Mouse (Mus musculus): ENCODE measurements around the gene Fam161a.
A peak's percentile ranks its signal among the peaks of the same experiment; 100 is the strongest.

The Fam161a gene

DNA sequence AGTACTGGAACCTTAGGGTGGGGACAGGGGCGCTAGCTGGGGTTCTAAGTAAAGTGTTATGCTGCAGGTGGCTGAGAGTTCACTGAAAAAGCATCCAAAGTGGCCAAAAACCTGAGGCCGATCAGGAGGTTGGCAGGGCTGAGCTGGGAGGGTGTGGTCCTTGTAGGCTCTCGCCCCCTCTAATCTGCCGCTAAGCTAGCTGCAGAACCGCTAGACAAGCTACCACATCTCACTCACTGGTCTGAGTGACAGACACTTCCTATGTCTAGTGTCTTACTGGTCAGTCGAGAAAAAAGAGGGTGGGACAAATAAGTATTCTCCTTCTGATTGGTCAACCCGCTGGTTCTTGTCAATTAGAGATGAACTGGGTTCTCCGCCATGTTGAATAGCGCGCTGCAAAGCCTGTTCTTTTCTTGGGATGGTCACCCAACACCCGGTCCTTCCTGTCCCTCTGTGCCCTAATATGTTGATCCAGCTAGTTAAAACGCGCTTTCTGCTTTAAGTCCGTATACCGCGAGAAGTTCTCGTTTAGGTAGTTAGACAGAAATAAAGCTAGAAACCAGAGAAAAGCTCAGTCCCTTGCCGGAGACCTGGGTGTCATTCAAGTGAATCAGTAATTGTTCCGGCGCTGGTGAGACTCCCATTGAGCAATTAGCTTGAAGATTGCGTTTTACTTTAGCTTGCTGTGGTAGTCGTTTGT lies at the start of gene Fam161a:
TSS of gene Fam161a (plus strand) at position 51 of the 700 bp plus-strand sequence.
- peak; percentile 71 for DNase-seq (ENCODE audit: low spot score)

- no peak for DNase-seq (ENCODE audit: low spot score)
Observed at GRCm38 (mm10) chr11:22957791-22958374, 49.4 kb upstream of the Fam161a start.

- DNase-seq (ENCODE audit: low spot score) = no peak
Observed at GRCm38 (mm10) chr11:22962101-22962500, 45.2 kb upstream of the Fam161a start.

- DNase-seq (ENCODE audit: low spot score) = no peak
Observed at GRCm38 (mm10) chr11:22964401-22964800, 42.9 kb upstream of the Fam161a start.

GRCm38 (mm10) chr11:22965503-22965902 lies 41.8 kb upstream of the Fam161a start:
- DNase-seq (ENCODE audit: low spot score) = peak; percentile 69

- no peak for DNase-seq (ENCODE audit: low spot score)
Observed at GRCm38 (mm10) chr11:22969486-22969885, 37.8 kb upstream of the Fam161a start.

DNA sequence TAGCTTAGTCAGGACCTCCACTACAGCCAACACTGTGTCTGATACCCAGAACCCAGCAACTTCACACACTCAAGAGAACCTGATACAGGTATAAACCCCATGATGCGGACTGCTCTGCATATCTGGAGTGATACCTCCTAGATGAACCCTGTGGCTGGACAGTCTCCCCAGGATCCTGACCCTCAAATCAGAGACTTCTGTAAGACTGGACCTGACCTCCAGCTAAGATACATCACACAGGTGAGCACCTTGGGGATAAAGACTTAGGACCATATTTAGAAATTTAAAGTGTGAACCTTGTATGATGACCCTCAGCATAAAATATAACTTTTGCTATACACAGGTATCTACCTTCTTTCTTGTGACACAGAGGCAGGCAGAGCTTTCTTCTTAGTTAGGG lies 36.8 kb upstream of the Fam161a start:
- DNase-seq (ENCODE audit: low spot score) = no peak

DNA sequence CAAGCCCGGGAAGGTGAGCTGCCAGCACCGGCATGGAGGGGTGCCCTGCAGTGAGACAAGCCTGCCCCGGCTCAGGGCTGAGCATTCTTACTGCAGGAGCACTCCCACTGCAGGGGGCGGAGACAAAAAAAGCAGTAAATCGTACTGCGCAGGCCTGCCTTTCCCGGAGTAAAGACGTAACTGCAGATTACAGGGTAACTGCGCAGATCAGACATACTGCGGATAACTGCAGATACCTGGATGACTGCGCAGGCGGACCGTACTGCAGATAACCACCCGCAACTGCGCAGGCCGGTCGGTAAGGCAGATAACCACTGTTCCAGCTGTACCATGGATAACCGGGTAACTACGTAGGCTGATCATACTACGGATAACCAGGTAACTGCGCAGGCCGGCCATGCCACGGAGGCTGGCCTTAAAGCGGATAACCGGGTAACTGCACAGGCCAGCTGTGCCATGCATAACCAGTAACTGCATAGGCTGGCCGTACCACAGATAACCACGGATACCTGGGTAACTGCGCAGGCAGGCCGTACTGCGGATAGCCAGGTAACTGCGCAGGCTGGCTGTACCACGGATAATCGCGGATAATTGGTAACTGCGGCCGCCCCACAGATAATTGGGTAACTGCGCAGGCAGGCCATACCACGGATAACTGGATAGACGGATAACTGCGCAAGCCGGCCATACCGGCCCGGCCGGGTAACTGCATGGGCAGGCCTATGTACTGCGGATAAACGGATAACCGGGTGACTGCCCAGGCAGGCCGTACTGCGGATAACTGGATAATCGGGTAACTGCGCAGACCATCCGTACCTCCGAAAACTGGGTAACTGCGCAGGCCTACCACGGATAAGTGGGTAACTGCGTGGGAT lies 35.3 kb upstream of the Fam161a start, which contains the start of gene Zrsr1:
TSS of gene Zrsr1 (plus strand) at position 171 of the 875 bp plus-strand sequence.
- DNase-seq (ENCODE audit: low spot score) = peak; percentile 68

- DNase-seq (ENCODE audit: low spot score) = peak; percentile 90
Observed at GRCm38 (mm10) chr11:22972746-22973526, 34.4 kb upstream of the Fam161a start.

GRCm38 (mm10) chr11:22973599-22973998 lies 33.7 kb upstream of the Fam161a start:
- no peak for DNase-seq (ENCODE audit: low spot score)

DNA sequence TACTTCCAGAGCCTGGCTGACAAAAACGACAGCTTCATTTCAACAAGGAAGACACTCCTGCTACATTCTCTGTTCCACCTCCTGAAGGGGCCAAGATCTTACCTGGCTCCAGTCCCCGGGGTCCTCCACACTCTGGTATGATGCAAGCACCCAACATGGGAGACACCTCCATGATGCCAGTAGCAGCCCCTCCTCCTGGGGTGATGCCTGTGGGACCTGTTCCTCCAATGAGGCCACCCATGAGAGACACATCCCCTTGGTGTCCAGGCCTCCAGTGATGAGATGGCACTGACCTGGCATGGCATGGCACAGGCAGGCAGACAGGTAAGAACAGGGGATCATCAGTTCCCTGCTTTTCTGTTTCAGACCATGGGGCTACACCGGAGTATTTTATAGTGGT lies 29.1 kb upstream of the Fam161a start:
- DNase-seq (ENCODE audit: low spot score) = no peak

- DNase-seq (ENCODE audit: low spot score) = no peak
Observed at GRCm38 (mm10) chr11:22978711-22979110, 28.6 kb upstream of the Fam161a start.

GRCm38 (mm10) chr11:22979221-22979620 lies 28.1 kb upstream of the Fam161a start:
- DNase-seq (ENCODE audit: low spot score) = no peak

DNA sequence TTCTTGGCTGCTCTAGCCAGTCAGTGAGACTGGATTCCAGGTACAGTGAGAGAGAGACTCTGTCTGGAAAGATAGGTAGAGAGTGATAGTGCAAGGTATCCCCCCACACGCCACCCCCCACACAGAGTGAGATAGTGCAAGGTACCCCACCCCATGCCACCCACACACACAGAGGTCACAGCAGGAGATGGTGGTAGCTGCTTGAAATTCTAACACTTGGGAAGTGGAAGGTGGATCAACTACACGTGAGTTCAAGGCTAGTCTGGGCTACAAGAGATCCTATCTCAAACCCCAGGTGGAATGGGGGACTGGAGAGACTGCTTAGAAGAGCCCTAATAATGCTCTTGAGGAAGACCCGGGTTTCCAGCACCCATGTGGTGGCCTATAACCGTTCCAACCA lies 26.3 kb upstream of the Fam161a start:
- no peak for DNase-seq (ENCODE audit: low spot score)

- no peak for DNase-seq (ENCODE audit: low spot score)
Observed at GRCm38 (mm10) chr11:22981543-22981950, 25.8 kb upstream of the Fam161a start.

- peak; percentile 98 for DNase-seq (ENCODE audit: low spot score)
Observed at GRCm38 (mm10) chr11:22981984-22982757, 25.2 kb upstream of the Fam161a start, which contains the start of the genes Gm28048 and Commd1. Gene Gm28048 (minus strand): TSS chr11:22982090. Gene Commd1 (minus strand): TSS chr11:22982382.

DNA sequence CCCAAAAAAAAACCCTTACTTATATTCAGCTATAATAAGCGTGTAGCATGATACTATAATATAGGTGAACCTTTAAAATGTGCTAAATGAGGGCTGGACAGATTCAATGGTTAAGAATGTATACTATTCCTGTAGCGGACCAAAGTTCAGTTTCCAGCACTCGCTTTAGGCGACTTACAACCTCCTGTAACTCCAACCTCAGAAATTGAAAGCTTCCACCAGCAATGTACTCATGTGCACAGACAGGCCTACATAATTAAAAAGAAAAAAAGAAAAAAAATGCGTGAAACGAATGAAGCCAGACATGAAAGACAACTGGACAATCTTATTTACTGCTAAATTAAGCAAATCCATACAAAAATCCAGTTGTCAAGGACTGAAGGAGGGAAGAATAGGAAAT lies 24.5 kb upstream of the Fam161a start:
- DNase-seq (ENCODE audit: low spot score) = no peak

DNA sequence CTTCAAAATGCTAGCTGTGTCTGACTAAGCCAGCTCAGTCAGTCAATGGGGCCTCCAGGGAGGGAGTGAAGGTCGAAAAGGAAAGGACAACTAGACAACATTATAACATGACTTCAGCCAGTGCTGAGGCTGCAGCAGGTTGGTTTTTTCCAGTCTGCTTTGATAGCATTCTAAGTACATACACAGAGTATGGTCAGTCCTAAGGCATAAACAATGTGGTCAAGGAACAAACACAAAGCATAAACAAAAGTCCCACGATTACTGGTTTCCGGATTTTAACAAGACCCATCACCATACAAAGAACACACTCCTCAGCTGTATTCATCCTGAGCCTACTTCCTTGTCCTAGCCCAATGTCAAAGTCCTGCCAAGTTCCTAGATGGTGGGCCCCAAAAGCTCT lies 21.8 kb upstream of the Fam161a start:
- DNase-seq (ENCODE audit: low spot score) = no peak

- no peak for DNase-seq (ENCODE audit: low spot score)
Observed at GRCm38 (mm10) chr11:22987357-22987756, 20.0 kb upstream of the Fam161a start.

- DNase-seq (ENCODE audit: low spot score) = no peak
Observed at GRCm38 (mm10) chr11:22989786-22990185, 17.5 kb upstream of the Fam161a start.
